Mouse (Mus musculus): Measurements from ENCODE around the gene Gm2a.
"Not testable (repeated sequence)": the region's sequence is repeated elsewhere in the genome, so short reads cannot be mapped to it uniquely, and the experiment has no call there.

The Gm2a gene

GRCm38 (mm10) chr11:55097463-55098188 lies at the start of gene Gm2a:
Gene Gm2a (plus strand): TSS chr11:55098115.
- peak; percentile 91 to 92 for DNase-seq (ENCODE audit: low spot score in 2 of 2)

- no peak for DNase-seq (ENCODE audit: low spot score in 2 of 2)
Observed at GRCm38 (mm10) chr11:55050837-55051510, 46.9 kb upstream of the Gm2a start.

- DNase-seq (ENCODE audit: low spot score in 2 of 2), result no peak
Observed at GRCm38 (mm10) chr11:55057511-55057910, 40.4 kb upstream of the Gm2a start.

GRCm38 (mm10) chr11:55060802-55061201 lies 37.1 kb upstream of the Gm2a start:
- DNase-seq (ENCODE audit: low spot score in 2 of 2), result no peak

GRCm38 (mm10) chr11:55062856-55063255 lies 35.1 kb upstream of the Gm2a start:
- no peak for DNase-seq (ENCODE audit: low spot score in 2 of 2)

- DNase-seq (ENCODE audit: low spot score in 2 of 2), result no peak
Observed at GRCm38 (mm10) chr11:55066921-55067320, 31.0 kb upstream of the Gm2a start.

- no peak for DNase-seq (ENCODE audit: low spot score in 2 of 2)
Observed at GRCm38 (mm10) chr11:55069023-55069422, 28.9 kb upstream of the Gm2a start.

- DNase-seq (ENCODE audit: low spot score in 2 of 2), result no peak
Observed at GRCm38 (mm10) chr11:55071344-55071743, 26.6 kb upstream of the Gm2a start.

- no peak for DNase-seq (ENCODE audit: low spot score in 2 of 2)
Observed at GRCm38 (mm10) chr11:55072467-55072866, 25.4 kb upstream of the Gm2a start.

GRCm38 (mm10) chr11:55073191-55073590 lies 24.7 kb upstream of the Gm2a start:
- DNase-seq (ENCODE audit: low spot score in 2 of 2), result no peak

- DNase-seq (ENCODE audit: low spot score in 2 of 2), result no peak
Observed at GRCm38 (mm10) chr11:55075602-55076001, 22.3 kb upstream of the Gm2a start.

GRCm38 (mm10) chr11:55076234-55076633 lies 21.7 kb upstream of the Gm2a start:
- DNase-seq (ENCODE audit: low spot score in 2 of 2), result no peak

GRCm38 (mm10) chr11:55077331-55078231 lies 20.3 kb upstream of the Gm2a start, which contains the start of gene Ccdc69:
Gene Ccdc69 (minus strand): TSS chr11:55078131.
- peak; percentile 17 to 26 for DNase-seq (ENCODE audit: low spot score in 2 of 2)

GRCm38 (mm10) chr11:55078502-55078901 lies 19.4 kb upstream of the Gm2a start:
- DNase-seq (ENCODE audit: low spot score in 2 of 2), result no peak

- no peak for DNase-seq (ENCODE audit: low spot score in 2 of 2)
Observed at GRCm38 (mm10) chr11:55079180-55079579, 18.7 kb upstream of the Gm2a start.

- DNase-seq (ENCODE audit: low spot score in 2 of 2), result no peak
Observed at GRCm38 (mm10) chr11:55081206-55081605, 16.7 kb upstream of the Gm2a start.

GRCm38 (mm10) chr11:55084629-55085028 lies 13.3 kb upstream of the Gm2a start:
- no peak for DNase-seq (ENCODE audit: low spot score in 2 of 2)

GRCm38 (mm10) chr11:55085396-55085795 lies 12.5 kb upstream of the Gm2a start:
- no peak for DNase-seq (ENCODE audit: low spot score in 2 of 2)

GRCm38 (mm10) chr11:55087006-55087405 lies 10.9 kb upstream of the Gm2a start:
- peak; percentile 73 to 79 for DNase-seq (ENCODE audit: low spot score in 2 of 2)

GRCm38 (mm10) chr11:55089892-55090291 lies 8.0 kb upstream of the Gm2a start:
- no peak for DNase-seq (ENCODE audit: low spot score in 2 of 2)

GRCm38 (mm10) chr11:55093096-55093495 lies 4.8 kb upstream of the Gm2a start:
- no peak for DNase-seq (ENCODE audit: low spot score in 2 of 2)

- DNase-seq (ENCODE audit: low spot score in 2 of 2), result not testable (repeated sequence)
Observed at GRCm38 (mm10) chr11:55096296-55096695, 1.6 kb upstream of the Gm2a start.

All from right cerebral cortex, adult 2 months (tissue).